Mouse (Mus musculus) E14TG2a.4 (cell line): ENCODE data around the gene Col2a1.

Source experiments
- CTCF ChIP-seq: conservative IDR thresholded peaks from 2 replicates; pipeline ENCODE4 v1.5.1; 2014; ENCODE audit warnings: low read length
- NANOG ChIP-seq: IDR thresholded peaks from 2 replicates; pipeline ENCODE4 v1.6.1; 2014; ENCODE audit warnings: borderline replicate concordance, low read length, mixed read lengths

GRCm38 (mm10) chr15:97929259-97929824 is 75.2 kb downstream of the Col2a1 start:
- no peak for TF ChIP-seq CTCF
- TF ChIP-seq NANOG = no peak
